Mouse (Mus musculus): ENCODE data around the gene Rhox2f.
"Not testable (repeated sequence)": the region's sequence is repeated elsewhere in the genome, so short reads cannot be mapped to it uniquely, and the experiment has no call there.

Rhox2f gene

GRCm38 (mm10) chrX:37571105-37571504 lies at the start of gene Rhox2f:
Rhox2f (plus strand) TSS chrX:37571405.
- in situ Hi-C loops (cut with MboI): not testable (repeated sequence)

- in situ Hi-C loops (cut with MboI): not testable (repeated sequence)
Measured at GRCm38 (mm10) chrX:37530152-37530551, 41.1 kb upstream of the Rhox2f start, which contains the start of gene Rhox2e. Rhox2e (plus strand) TSS chrX:37530452.

GRCm38 (mm10) chrX:37541719-37542118 lies 29.5 kb upstream of the Rhox2f start, which contains the start of gene Rhox3e:
Rhox3e (plus strand) TSS chrX:37542019.
- in situ Hi-C loops (cut with MboI): not testable (repeated sequence)

GRCm38 (mm10) chrX:37557112-37557511 lies 14.1 kb upstream of the Rhox2f start, which contains the start of gene Rhox4e:
Rhox4e (plus strand) TSS chrX:37557412.
- in situ Hi-C loops (cut with MboI): not testable (repeated sequence)

GRCm38 (mm10) chrX:37572638-37573037 lies 1.4 kb downstream of the Rhox2f start:
- in situ Hi-C loops (cut with MboI): not testable (repeated sequence)

- in situ Hi-C loops (cut with MboI): not testable (repeated sequence)
Measured at GRCm38 (mm10) chrX:37580692-37581091, 9.5 kb downstream of the Rhox2f start, which contains the start of gene Rhox3f. Rhox3f (plus strand) TSS chrX:37580992.

GRCm38 (mm10) chrX:37607604-37608003 lies 36.4 kb downstream of the Rhox2f start, which contains the start of gene Rhox4f:
Rhox4f (minus strand) TSS chrX:37607704.
- in situ Hi-C loops (cut with MboI): not testable (repeated sequence)

Measured in mature B cell (primary cell).